Mouse (Mus musculus) ES-Bruce4 (cell line): ENCODE measurements around the gene Egln1.

Experiments used
- CTCF ChIP-seq: IDR thresholded peaks from one replicate; pipeline ENCODE4 v1.8.1; 2011; ENCODE audit warnings: low read depth, low read length
- EP300 ChIP-seq: IDR thresholded peaks from 2 replicates; pipeline ENCODE4 v1.6.1; 2011; ENCODE audit warnings: low read depth, low read length; ENCODE audit not compliant: insufficient read depth
- POLR2A ChIP-seq: IDR thresholded peaks from one replicate; pipeline ENCODE4 v1.8.1; 2011; ENCODE audit warnings: low read length; ENCODE audit not compliant: insufficient read depth

DNA sequence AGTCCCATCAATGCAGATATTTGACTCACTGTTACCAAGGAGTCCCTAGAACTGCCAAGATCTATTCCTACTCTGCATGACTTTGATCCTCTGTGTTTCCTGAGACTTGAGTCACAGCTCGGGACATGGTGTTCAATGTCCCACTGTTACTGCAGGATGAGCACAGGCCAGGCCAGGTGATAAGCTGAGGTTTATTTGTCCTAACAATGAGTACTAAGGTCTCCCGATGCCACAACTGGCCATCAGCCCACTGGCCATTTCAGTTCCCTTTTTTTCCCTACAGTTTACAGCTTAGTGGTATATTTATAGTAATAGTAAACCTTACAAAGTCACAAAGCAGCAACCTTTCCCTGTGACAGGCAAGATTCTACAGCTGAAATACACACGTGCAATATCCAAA is 16.7 kb downstream of the Egln1 start:
- TF ChIP-seq CTCF: no peak
- TF ChIP-seq POLR2A: no peak
- no peak for TF ChIP-seq EP300
